Mouse (Mus musculus) heart, embryonic 16.5 days (tissue): ENCODE data around the gene Lrrc9. TPM values are rescaled to one million over a fixed set of nuclear protein-coding genes. Genes with fewer than 3 reads are reported as not detected.

Experiments used
- ATAC-seq: fragments of 200-750 bp; cut with Nextera tagmentation; replicated peaks from 2 replicates; pipeline ENCODE4 v1.8.0; 2017; ENCODE audit warnings: moderate number of reproducible peaks; ENCODE audit not compliant: insufficient read depth, low FRiP score; ENCODE audit errors: extremely low read depth
- H3K27ac ChIP-seq: fragments of 300-500 bp; sonication (generic); 2 replicates; pipeline ENCODE4 v1.5.1; 2014; ENCODE audit warnings: mild to moderate bottlenecking, low read length, control low read depth, moderate library complexity
- H3K27me3 ChIP-seq: fragments of 300-500 bp; sonication (generic); 2 replicates; pipeline ENCODE4 v1.6.1; 2014; ENCODE audit warnings: low read length, mixed read lengths; ENCODE audit not compliant: control insufficient read depth, insufficient read depth
- H3K36me3 ChIP-seq: fragments of 300-500 bp; sonication (generic); 2 replicates; pipeline ENCODE4 v1.6.1; 2014; ENCODE audit not compliant: control insufficient read depth, insufficient read depth
- H3K4me1 ChIP-seq: fragments of 300-500 bp; sonication (generic); 2 replicates; pipeline ENCODE4 v1.6.1; 2014; ENCODE audit warnings: low read length, mixed read lengths; ENCODE audit not compliant: control insufficient read depth, insufficient read depth
- H3K4me2 ChIP-seq: fragments of 300-500 bp; sonication (generic); 2 replicates; pipeline ENCODE4 v1.6.1; 2014; ENCODE audit warnings: low read depth, mild to moderate bottlenecking, control low read depth, low read length
- H3K4me3 ChIP-seq: fragments of 300-500 bp; sonication (generic); 2 replicates; pipeline ENCODE4 v1.5.1; 2014; ENCODE audit warnings: mild to moderate bottlenecking, control low read depth, low read length
- H3K9ac ChIP-seq: fragments of 300-500 bp; sonication (generic); 2 replicates; pipeline ENCODE4 v1.6.1; 2014; ENCODE audit warnings: low read length, control low read depth
- H3K9me3 ChIP-seq: fragments of 300-500 bp; sonication (generic); replicated peaks from 2 replicates; pipeline ENCODE4 v1.6.1; 2016; ENCODE audit warnings: low read length; ENCODE audit not compliant: control insufficient read depth
- whole genome bisulfite sequencing: fragments of 180-500 bp; shearing (Covaris S2); extraction: QIAGEN DNeasy Blood & Tissue Kit; methylation state at CpG from one replicate; pipeline ENCODE4 v1.1.7; 2014; 5-methylcytosine and 5-hydroxymethylcytosine counted together
- polyA plus RNA-seq: library from polyadenylated mRNA; unstranded; fragments of >200 nt; fragmentation: Nextera tagmentation; extraction: Ambion mirVana; gene quantifications from 2 replicates; pipeline ENCODE4 v1.2.1, GENCODE M21; 2015

The Lrrc9 gene
- polyA plus RNA-seq, 1 experiment from 2014 or later: 0.53 TPM

GRCm38 (mm10) chr12:72422681-72423080, 19.0 kb upstream of the Lrrc9 start:
- Histone ChIP-seq H3K27me3 (no peaks in the 10 kb centered on the region), H3K4me3 (no peak overlapping the region), H3K4me2 (no peak overlapping the region), H3K4me1 (no peaks in the 10 kb centered on the region), H3K9ac (no peak overlapping the region), H3K9me3 (no peaks in the 10 kb centered on the region), H3K36me3 (no peaks in the 10 kb centered on the region), H3K27ac (no peak overlapping the region)
- no peak for ATAC-seq
- 36% methylated on average over 4 of the region's 4 CpGs for WGBS

- Histone ChIP-seq H3K27ac (no peak overlapping the region), H3K4me1 (no peaks in the 10 kb centered on the region), H3K9ac (no peak overlapping the region), H3K27me3 (no peaks in the 10 kb centered on the region), H3K4me2 (peak overlapping the region; percentile 36; the same call in 1 of the 2 replicates), H3K9me3 (no peaks in the 10 kb centered on the region), H3K4me3 (no peak overlapping the region), H3K36me3 (no peaks in the 10 kb centered on the region)
- 21% methylated on average over 11 of the region's 11 CpGs for WGBS
- no peak for ATAC-seq
Observed at GRCm38 (mm10) chr12:72427722-72428126, 13.9 kb upstream of the Lrrc9 start.

- H3K4me2 ChIP-seq: no peak overlapping the region
- no peak overlapping the region for H3K4me3 ChIP-seq
- WGBS: 84% methylated on average over 4 of the region's 4 CpGs
- no peak overlapping the region for H3K27ac ChIP-seq
- H3K9me3 ChIP-seq: no peaks in the 10 kb centered on the region
- no peaks in the 10 kb centered on the region for H3K36me3 ChIP-seq
- no peak overlapping the region for H3K9ac ChIP-seq
- H3K4me1 ChIP-seq: no peaks in the 10 kb centered on the region
- ATAC-seq: no peak
- no peaks in the 10 kb centered on the region for H3K27me3 ChIP-seq
Observed at GRCm38 (mm10) chr12:72432209-72432608, 9.5 kb upstream of the Lrrc9 start.

DNA sequence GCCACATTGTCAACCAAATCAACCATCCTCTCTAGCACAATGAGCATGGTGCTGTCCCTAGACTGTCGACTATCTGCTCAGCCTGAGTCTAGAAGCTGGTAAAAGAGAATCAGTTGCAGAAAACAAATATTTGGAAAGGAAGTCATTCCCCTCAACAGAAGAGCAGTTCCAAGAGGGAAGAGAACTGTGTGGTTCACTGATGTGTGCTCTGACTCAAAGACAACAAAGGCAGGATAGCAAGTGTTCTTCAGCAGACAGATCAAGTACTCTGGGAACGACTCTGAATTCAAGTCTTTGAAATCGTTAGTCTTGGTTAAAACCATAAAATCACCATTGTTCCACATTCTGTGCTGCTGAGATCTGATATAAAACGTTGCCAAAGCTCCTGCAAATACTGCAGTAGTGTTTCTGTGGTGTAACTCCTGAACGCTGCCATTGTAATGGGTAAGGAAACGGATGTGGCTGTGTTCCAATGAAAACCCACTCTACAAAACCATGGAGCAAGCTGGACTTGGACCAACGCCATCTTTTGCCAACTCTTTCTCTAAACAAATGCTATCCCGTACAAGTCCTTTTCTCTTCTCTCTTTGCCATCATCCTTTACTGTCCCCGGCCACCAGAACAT, 8.3 kb upstream of the Lrrc9 start:
- ATAC-seq: no peak
- Histone ChIP-seq H3K9ac (no peak overlapping the region), H3K27me3 (no peaks in the 10 kb centered on the region), H3K4me1 (no peaks in the 10 kb centered on the region), H3K9me3 (no peaks in the 10 kb centered on the region), H3K27ac (no peak overlapping the region), H3K4me2 (no peak overlapping the region), H3K4me3 (no peak overlapping the region), H3K36me3 (no peaks in the 10 kb centered on the region)
- 60% methylated on average over 9 of the region's 9 CpGs for WGBS

- H3K9ac ChIP-seq: no peak overlapping the region
- no peaks in the 10 kb centered on the region for H3K27me3 ChIP-seq
- no peak for ATAC-seq
- H3K27ac ChIP-seq: no peak overlapping the region
- no peak overlapping the region for H3K4me3 ChIP-seq
- H3K36me3 ChIP-seq: no peaks in the 10 kb centered on the region
- H3K4me2 ChIP-seq: no peak overlapping the region
- 73% methylated on average over 10 of the region's 10 CpGs for WGBS
- no peaks in the 10 kb centered on the region; the same call in 1 of the 2 replicates for H3K4me1 ChIP-seq
- no peaks in the 10 kb centered on the region for H3K9me3 ChIP-seq
Observed at GRCm38 (mm10) chr12:72437676-72438341, 3.9 kb upstream of the Lrrc9 start.

GRCm38 (mm10) chr12:72438961-72439480, 2.6 kb upstream of the Lrrc9 start:
- no peak overlapping the region for H3K9ac ChIP-seq
- H3K4me3 ChIP-seq: no peak overlapping the region
- no peak for ATAC-seq
- H3K4me1 ChIP-seq: no peaks in the 10 kb centered on the region; the same call in 1 of the 2 replicates
- H3K4me2 ChIP-seq: no peak overlapping the region
- H3K27ac ChIP-seq: no peak overlapping the region; the same call in 1 of the 2 replicates
- H3K9me3 ChIP-seq: no peaks in the 10 kb centered on the region
- 66% methylated on average over 6 of the region's 6 CpGs for WGBS
- no peaks in the 10 kb centered on the region for H3K36me3 ChIP-seq
- H3K27me3 ChIP-seq: no peaks in the 10 kb centered on the region

GRCm38 (mm10) chr12:72453941-72454340, 12.3 kb downstream of the Lrrc9 start:
- 52% methylated on average over 17 of the region's 17 CpGs for WGBS
- Histone ChIP-seq H3K4me1 (no peaks in the 10 kb centered on the region), H3K4me2 (no peak overlapping the region), H3K36me3 (no peaks in the 10 kb centered on the region), H3K4me3 (no peak overlapping the region), H3K9ac (no peak overlapping the region), H3K27me3 (no peaks in the 10 kb centered on the region), H3K27ac (no peak overlapping the region), H3K9me3 (no peaks in the 10 kb centered on the region)
- ATAC-seq: no peak

GRCm38 (mm10) chr12:72461191-72461893, 19.7 kb downstream of the Lrrc9 start:
- no peak overlapping the region for H3K27ac ChIP-seq
- no peaks in the 10 kb centered on the region for H3K27me3 ChIP-seq
- WGBS: 50% methylated on average over 11 of the region's 11 CpGs
- no peak overlapping the region for H3K4me3 ChIP-seq
- no peaks in the 10 kb centered on the region for H3K9me3 ChIP-seq
- peak overlapping the region; percentile 38 for H3K4me2 ChIP-seq
- no peaks in the 10 kb centered on the region for H3K36me3 ChIP-seq
- 0 out of 2 replicates have a peak, but pooled peaks cover 2% of the 10 kb centered on the region for H3K4me1 ChIP-seq
- H3K9ac ChIP-seq: no peak overlapping the region
- no peak for ATAC-seq
